Mouse (Mus musculus): ENCODE measurements around the gene Zfp933. TPM values are rescaled to one million over a fixed set of nuclear protein-coding genes. Genes with fewer than 3 reads are reported as not detected.
"Not testable (repeated sequence)": the region's sequence is repeated elsewhere in the genome, so short reads cannot be mapped to it uniquely, and the experiment has no call there.

Gene Zfp933
- polyA plus RNA-seq, 1 experiment from 2014 or later = 6.1 TPM

GRCm38 (mm10) chr4:147868450-147869031, 20.4 kb upstream of the Zfp933 start, which contains the start of the genes Miip and Fv1:
TSS of gene Miip (minus strand) at chr4:147868816.
TSS of gene Fv1 (plus strand) at chr4:147868979.
- no peak within 1 kb of the TSS; the same call in 1 of the 2 replicates for H3K27ac ChIP-seq (replicated peaks; ENCODE audit: low read depth, low read length)
- H3K4me3 ChIP-seq (ENCODE audit: low read depth, low read length) = peak within 1 kb of the TSS; percentile 67
- DNase-seq (ENCODE audit: low spot score) (peak; percentile 98), ATAC-seq (replicated peaks; ENCODE audit: insufficient number of reproducible peaks, low FRiP score, low TSS enrichment, low read depth) (peak; percentile 98)
- H3K9ac ChIP-seq (replicated peaks; ENCODE audit: low read length) = peak within 1 kb of the TSS; percentile 70
- WGBS = under 1% methylated on average over 30 of the region's 30 CpGs
- H3K27me3 ChIP-seq (ENCODE audit: control insufficient read depth, insufficient read depth, low read length) = no peaks in the 10 kb centered on the region
- H3K4me1 ChIP-seq (ENCODE audit: control insufficient read depth, insufficient read depth, low read length) = no peaks in the 10 kb centered on the region
- H3K4me2 ChIP-seq (ENCODE audit: low read depth, low read length) = peak within 1 kb of the TSS; percentile 68
- peaks cover 2% of the 10 kb centered on the region; the same call in 1 of the 2 replicates for H3K36me3 ChIP-seq (replicated peaks; ENCODE audit: control insufficient read depth, insufficient read depth, low read depth, low read length)
- no peaks in the 10 kb centered on the region for H3K9me3 ChIP-seq (replicated peaks; ENCODE audit: control insufficient read depth, low read length)

- no peaks in the 10 kb centered on the region for H3K4me1 ChIP-seq (ENCODE audit: control insufficient read depth, insufficient read depth, low read length)
- H3K9me3 ChIP-seq (replicated peaks; ENCODE audit: control insufficient read depth, low read length) = no peaks in the 10 kb centered on the region
- DNase-seq (ENCODE audit: low spot score) (peak; percentile 16), ATAC-seq (replicated peaks; ENCODE audit: insufficient number of reproducible peaks, low FRiP score, low TSS enrichment, low read depth) (no peak; the same call in 1 of the 2 replicates)
- no peak overlapping the region; the same call in 1 of the 2 replicates for H3K27ac ChIP-seq (replicated peaks; ENCODE audit: low read depth, low read length)
- H3K4me3 ChIP-seq (ENCODE audit: low read depth, low read length) = peak overlapping the region; percentile 67
- peaks cover 2% of the 10 kb centered on the region for H3K36me3 ChIP-seq (replicated peaks; ENCODE audit: control insufficient read depth, insufficient read depth, low read depth, low read length)
- H3K27me3 ChIP-seq (ENCODE audit: control insufficient read depth, insufficient read depth, low read length) = no peaks in the 10 kb centered on the region
- 7% methylated on average over 22 of the region's 22 CpGs for WGBS
- peak overlapping the region; percentile 70 for H3K9ac ChIP-seq (replicated peaks; ENCODE audit: low read length)
- H3K4me2 ChIP-seq (ENCODE audit: low read depth, low read length) = peak overlapping the region; percentile 46
Observed at GRCm38 (mm10) chr4:147867563-147868449, 19.6 kb upstream of the Zfp933 start.

- H3K4me2 ChIP-seq (ENCODE audit: low read depth, low read length); H3K27me3 ChIP-seq (ENCODE audit: control insufficient read depth, insufficient read depth, low read length); H3K4me1 ChIP-seq (ENCODE audit: control insufficient read depth, insufficient read depth, low read length); DNase-seq (ENCODE audit: low spot score); H3K36me3 ChIP-seq (replicated peaks; ENCODE audit: control insufficient read depth, insufficient read depth, low read depth, low read length); H3K27ac ChIP-seq (replicated peaks; ENCODE audit: low read depth, low read length); H3K9ac ChIP-seq (replicated peaks; ENCODE audit: low read length); ATAC-seq (replicated peaks; ENCODE audit: insufficient number of reproducible peaks, low FRiP score, low TSS enrichment, low read depth); H3K9me3 ChIP-seq (replicated peaks; ENCODE audit: control insufficient read depth, low read length); H3K4me3 ChIP-seq (ENCODE audit: low read depth, low read length): not testable (repeated sequence)
- WGBS = 55% methylated on average over 3 of the region's 3 CpGs
Observed at GRCm38 (mm10) chr4:147866793-147867192, 18.6 kb upstream of the Zfp933 start.

- WGBS = 92% methylated on average over 9 of the region's 9 CpGs
- no peak overlapping the region for H3K9ac ChIP-seq (replicated peaks; ENCODE audit: low read length)
- no peak for ATAC-seq (replicated peaks; ENCODE audit: insufficient number of reproducible peaks, low FRiP score, low TSS enrichment, low read depth)
- no peaks in the 10 kb centered on the region for H3K4me1 ChIP-seq (ENCODE audit: control insufficient read depth, insufficient read depth, low read length)
- DNase-seq (ENCODE audit: low spot score) = no peak
- H3K4me2 ChIP-seq (ENCODE audit: low read depth, low read length) = no peak overlapping the region
- no peaks in the 10 kb centered on the region for H3K27me3 ChIP-seq (ENCODE audit: control insufficient read depth, insufficient read depth, low read length)
- no peaks in the 10 kb centered on the region for H3K9me3 ChIP-seq (replicated peaks; ENCODE audit: control insufficient read depth, low read length)
- no peak overlapping the region for H3K27ac ChIP-seq (replicated peaks; ENCODE audit: low read depth, low read length)
- no peak overlapping the region for H3K4me3 ChIP-seq (ENCODE audit: low read depth, low read length)
- peaks cover 11% of the 10 kb centered on the region for H3K36me3 ChIP-seq (replicated peaks; ENCODE audit: control insufficient read depth, insufficient read depth, low read depth, low read length)
Observed at GRCm38 (mm10) chr4:147866056-147866455, 17.9 kb upstream of the Zfp933 start.

GRCm38 (mm10) chr4:147865651-147866050, 17.5 kb upstream of the Zfp933 start:
- no peak overlapping the region for H3K9ac ChIP-seq (replicated peaks; ENCODE audit: low read length)
- H3K36me3 ChIP-seq (replicated peaks; ENCODE audit: control insufficient read depth, insufficient read depth, low read depth, low read length) = peaks cover 15% of the 10 kb centered on the region

GRCm38 (mm10) chr4:147862051-147862450, 13.9 kb upstream of the Zfp933 start:
- Histone ChIP-seq H3K4me1 (ENCODE audit: control insufficient read depth, insufficient read depth, low read length) (no peaks in the 10 kb centered on the region), H3K9ac (replicated peaks; ENCODE audit: low read length) (no peak overlapping the region), H3K27ac (replicated peaks; ENCODE audit: low read depth, low read length) (no peak overlapping the region), H3K36me3 (replicated peaks; ENCODE audit: control insufficient read depth, insufficient read depth, low read depth, low read length) (peaks cover 15% of the 10 kb centered on the region), H3K27me3 (ENCODE audit: control insufficient read depth, insufficient read depth, low read length) (no peaks in the 10 kb centered on the region), H3K9me3 (replicated peaks; ENCODE audit: control insufficient read depth, low read length) (no peaks in the 10 kb centered on the region), H3K4me2 (ENCODE audit: low read depth, low read length) (no peak overlapping the region), H3K4me3 (ENCODE audit: low read depth, low read length) (no peak overlapping the region)
- no peak for DNase-seq (ENCODE audit: low spot score)
- 82% methylated on average over 3 of the region's 3 CpGs for WGBS
- ATAC-seq (replicated peaks; ENCODE audit: insufficient number of reproducible peaks, low FRiP score, low TSS enrichment, low read depth) = no peak

More at GRCm38 (mm10) chr4:147865651-147866050, 17.5 kb upstream of the Zfp933 start:
- H3K4me3 ChIP-seq (ENCODE audit: low read depth, low read length) = no peak overlapping the region
- DNase-seq (ENCODE audit: low spot score) = no peak
- no peaks in the 10 kb centered on the region for H3K4me1 ChIP-seq (ENCODE audit: control insufficient read depth, insufficient read depth, low read length)
- WGBS = 91% methylated on average over 6 of the region's 6 CpGs
- H3K4me2 ChIP-seq (ENCODE audit: low read depth, low read length) = no peak overlapping the region
- no peaks in the 10 kb centered on the region for H3K9me3 ChIP-seq (replicated peaks; ENCODE audit: control insufficient read depth, low read length)
- no peak for ATAC-seq (replicated peaks; ENCODE audit: insufficient number of reproducible peaks, low FRiP score, low TSS enrichment, low read depth)
- no peaks in the 10 kb centered on the region for H3K27me3 ChIP-seq (ENCODE audit: control insufficient read depth, insufficient read depth, low read length)
- no peak overlapping the region for H3K27ac ChIP-seq (replicated peaks; ENCODE audit: low read depth, low read length)

GRCm38 (mm10) chr4:147850776-147851175, 2.6 kb upstream of the Zfp933 start:
- ATAC-seq (replicated peaks; ENCODE audit: insufficient number of reproducible peaks, low FRiP score, low TSS enrichment, low read depth) (no peak), DNase-seq (ENCODE audit: low spot score) (no peak)
- Histone ChIP-seq H3K4me2 (ENCODE audit: low read depth, low read length) (no peak overlapping the region), H3K36me3 (replicated peaks; ENCODE audit: control insufficient read depth, insufficient read depth, low read depth, low read length) (no peaks in the 10 kb centered on the region), H3K9me3 (replicated peaks; ENCODE audit: control insufficient read depth, low read length) (no peaks in the 10 kb centered on the region), H3K27me3 (ENCODE audit: control insufficient read depth, insufficient read depth, low read length) (no peaks in the 10 kb centered on the region), H3K4me1 (ENCODE audit: control insufficient read depth, insufficient read depth, low read length) (no peaks in the 10 kb centered on the region), H3K9ac (replicated peaks; ENCODE audit: low read length) (no peak overlapping the region), H3K4me3 (ENCODE audit: low read depth, low read length) (no peak overlapping the region), H3K27ac (replicated peaks; ENCODE audit: low read depth, low read length) (no peak overlapping the region)
- 71% methylated on average over 2 of the region's 2 CpGs for WGBS

- Histone ChIP-seq H3K27me3 (ENCODE audit: control insufficient read depth, insufficient read depth, low read length) (no peaks in the 10 kb centered on the region), H3K9ac (replicated peaks; ENCODE audit: low read length) (peak overlapping the region; percentile 18; the same call in 1 of the 2 replicates), H3K9me3 (replicated peaks; ENCODE audit: control insufficient read depth, low read length) (no peaks in the 10 kb centered on the region), H3K27ac (replicated peaks; ENCODE audit: low read depth, low read length) (no peak overlapping the region), H3K4me1 (ENCODE audit: control insufficient read depth, insufficient read depth, low read length) (no peaks in the 10 kb centered on the region), H3K4me3 (ENCODE audit: low read depth, low read length) (peak overlapping the region; percentile 65), H3K4me2 (ENCODE audit: low read depth, low read length) (peak overlapping the region; percentile 29), H3K36me3 (replicated peaks; ENCODE audit: control insufficient read depth, insufficient read depth, low read depth, low read length) (peaks cover 2% of the 10 kb centered on the region)
- peak; percentile 56 for ATAC-seq (replicated peaks; ENCODE audit: insufficient number of reproducible peaks, low FRiP score, low TSS enrichment, low read depth)
- DNase-seq (ENCODE audit: low spot score) = no peak
- 10% methylated on average over 4 of the region's 4 CpGs for WGBS
Observed at GRCm38 (mm10) chr4:147848584-147848991, 422 bp upstream of the Zfp933 start.

Data from embryonic facial prominence, embryonic 11.5 days (tissue).